Mouse (Mus musculus): ENCODE results near the gene 4930568D16Rik. TPM values are rescaled to one million over a fixed set of nuclear protein-coding genes. Genes with fewer than 3 reads are reported as not detected.

4930568D16Rik gene
- polyA plus RNA-seq, 1 experiment from 2014 or later = not detected

GRCm38 (mm10) chr2:35327583-35327982 lies 39.9 kb downstream of the 4930568D16Rik start:
- no peak overlapping the region for H3K27ac ChIP-seq (replicated peaks)
- H3K9me3 ChIP-seq = no peaks in the 10 kb centered on the region
- peaks cover 8% of the 10 kb centered on the region; the same call in 1 of the 2 replicates for H3K36me3 ChIP-seq
- no peak overlapping the region for H3K9ac ChIP-seq
- H3K27me3 ChIP-seq (replicated peaks) = no peaks in the 10 kb centered on the region
- peaks cover 41% of the 10 kb centered on the region for H3K4me1 ChIP-seq
- no peak overlapping the region for H3K4me3 ChIP-seq
- ATAC-seq (ENCODE audit: extremely low read depth, insufficient number of reproducible peaks, low FRiP score, low TSS enrichment) = no peak
- 51% methylated on average over 10 of the region's 10 CpGs for WGBS
- H3K4me2 ChIP-seq = no peak overlapping the region

GRCm38 (mm10) chr2:35326931-35327330 lies 40.6 kb downstream of the 4930568D16Rik start:
- no peak overlapping the region for H3K9ac ChIP-seq
- no peak overlapping the region for H3K4me2 ChIP-seq
- ATAC-seq (ENCODE audit: extremely low read depth, insufficient number of reproducible peaks, low FRiP score, low TSS enrichment) = no peak
- H3K27ac ChIP-seq (replicated peaks) = no peak overlapping the region
- peaks cover 47% of the 10 kb centered on the region for H3K4me1 ChIP-seq
- H3K36me3 ChIP-seq = peaks cover 9% of the 10 kb centered on the region; the same call in 1 of the 2 replicates
- H3K27me3 ChIP-seq (replicated peaks) = no peaks in the 10 kb centered on the region
- WGBS = 70% methylated on average over 1 of the region's 1 CpGs
- no peak overlapping the region for H3K4me3 ChIP-seq
- H3K9me3 ChIP-seq = no peaks in the 10 kb centered on the region

DNA sequence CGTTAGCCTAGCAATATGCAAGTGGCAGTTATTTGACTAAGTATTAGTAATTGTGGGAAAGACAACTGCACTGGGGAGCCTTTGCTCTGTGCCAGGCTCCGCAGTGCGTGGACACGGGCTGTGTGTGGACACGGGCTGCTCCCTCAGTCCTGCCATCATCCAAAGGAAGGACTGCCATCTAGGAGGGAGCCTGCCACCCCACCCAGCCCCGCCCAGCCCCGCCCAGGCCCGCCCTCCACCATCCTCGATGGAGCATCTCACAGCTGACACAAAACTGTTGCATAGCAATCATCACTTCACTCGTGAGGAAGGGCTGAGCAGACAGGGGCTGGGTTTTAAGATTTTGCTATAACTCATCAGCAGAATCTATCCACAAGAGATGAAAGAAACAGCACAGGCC lies 41.6 kb downstream of the 4930568D16Rik start:
- no peak for ATAC-seq (ENCODE audit: extremely low read depth, insufficient number of reproducible peaks, low FRiP score, low TSS enrichment)
- 61% methylated on average over 10 of the region's 10 CpGs for WGBS
- H3K9ac ChIP-seq = no peak overlapping the region
- no peaks in the 10 kb centered on the region for H3K27me3 ChIP-seq (replicated peaks)
- peaks cover 19% of the 10 kb centered on the region for H3K36me3 ChIP-seq
- no peak overlapping the region for H3K4me3 ChIP-seq
- H3K4me2 ChIP-seq = no peak overlapping the region
- H3K27ac ChIP-seq (replicated peaks) = no peak overlapping the region
- no peaks in the 10 kb centered on the region for H3K9me3 ChIP-seq
- peaks cover 50% of the 10 kb centered on the region for H3K4me1 ChIP-seq

GRCm38 (mm10) chr2:35322404-35323164 lies 44.9 kb downstream of the 4930568D16Rik start:
- peak overlapping the region; percentile 24 for H3K4me2 ChIP-seq
- H3K36me3 ChIP-seq = peaks cover 33% of the 10 kb centered on the region
- no peaks in the 10 kb centered on the region for H3K9me3 ChIP-seq
- peak; percentile 51; the same call in 1 of the 2 replicates for ATAC-seq (ENCODE audit: extremely low read depth, insufficient number of reproducible peaks, low FRiP score, low TSS enrichment)
- H3K27ac ChIP-seq (replicated peaks) = peak overlapping the region; percentile 46
- peak overlapping the region; percentile 41; the same call in 1 of the 2 replicates for H3K9ac ChIP-seq
- H3K4me3 ChIP-seq = no peak overlapping the region
- H3K4me1 ChIP-seq = peaks cover 62% of the 10 kb centered on the region
- H3K27me3 ChIP-seq (replicated peaks) = no peaks in the 10 kb centered on the region
- WGBS = 57% methylated on average over 10 of the region's 10 CpGs

DNA sequence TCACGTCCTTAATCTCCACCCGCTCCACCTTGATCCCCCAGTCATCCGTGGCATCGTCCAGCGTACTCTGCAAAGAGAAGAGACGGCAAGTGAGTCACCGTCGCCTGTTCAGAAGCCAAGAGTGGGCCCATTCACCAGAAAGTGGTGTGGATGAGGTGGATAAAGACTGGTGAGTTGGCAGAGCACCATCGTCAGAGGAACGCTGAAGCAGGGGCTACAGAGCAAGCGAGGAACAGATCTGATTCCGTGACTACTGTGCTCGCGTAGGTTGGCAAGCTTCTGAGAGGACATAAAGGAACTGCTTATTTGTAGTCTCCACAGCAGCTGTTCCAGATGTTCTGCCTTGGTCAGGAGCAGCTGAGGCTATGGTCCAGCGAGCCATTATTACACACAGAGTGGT lies 47.1 kb downstream of the 4930568D16Rik start:
- no peaks in the 10 kb centered on the region for H3K27me3 ChIP-seq (replicated peaks)
- WGBS = 88% methylated on average over 15 of the region's 15 CpGs
- H3K27ac ChIP-seq (replicated peaks) = no peak overlapping the region
- H3K4me2 ChIP-seq = no peak overlapping the region
- H3K36me3 ChIP-seq = peaks cover 40% of the 10 kb centered on the region
- no peak for ATAC-seq (ENCODE audit: extremely low read depth, insufficient number of reproducible peaks, low FRiP score, low TSS enrichment)
- peaks cover 61% of the 10 kb centered on the region for H3K4me1 ChIP-seq
- no peak overlapping the region for H3K9ac ChIP-seq
- H3K4me3 ChIP-seq = no peak overlapping the region
- H3K9me3 ChIP-seq = no peaks in the 10 kb centered on the region

DNA sequence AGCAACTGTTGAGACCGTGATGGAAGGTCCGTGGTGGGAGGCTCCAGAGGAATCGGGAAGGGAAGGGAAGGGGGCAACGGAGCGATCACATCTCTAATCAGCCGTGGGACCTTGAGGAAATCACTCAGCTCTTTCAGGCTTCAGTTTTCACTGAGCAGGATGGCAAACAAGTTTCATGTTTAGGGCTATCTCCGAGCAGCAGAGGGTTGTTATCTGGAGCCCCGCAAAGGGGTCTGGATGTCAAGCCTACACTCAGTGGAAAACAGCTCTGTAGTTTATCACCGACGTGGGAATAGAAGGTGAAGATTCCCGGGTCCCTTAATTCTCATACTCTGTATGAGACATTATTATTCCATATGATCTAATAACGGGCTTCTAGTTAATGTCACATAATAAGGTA lies 49.1 kb downstream of the 4930568D16Rik start:
- WGBS = 35% methylated on average over 12 of the region's 12 CpGs

DNA sequence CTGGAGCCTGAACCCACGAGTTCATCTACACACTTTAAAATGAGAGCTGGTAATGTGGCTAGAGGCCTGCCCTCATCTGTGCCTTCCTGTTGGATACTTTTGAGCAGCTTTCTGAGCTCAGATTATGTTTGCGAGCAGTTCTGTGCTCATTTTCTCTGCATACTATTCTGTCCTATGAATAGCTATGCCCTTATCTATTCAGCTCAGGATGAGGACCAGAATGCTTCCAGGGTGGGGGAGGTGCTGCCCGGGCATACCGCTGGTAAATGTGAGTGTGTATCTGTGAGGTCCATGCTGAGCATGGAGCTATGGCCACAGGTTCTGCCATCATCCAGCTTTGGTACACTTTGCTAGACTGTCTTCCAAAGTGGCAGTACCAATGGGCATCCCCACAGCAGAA lies 49.9 kb downstream of the 4930568D16Rik start:
- H3K4me3 ChIP-seq = no peak overlapping the region
- H3K36me3 ChIP-seq = peaks cover 43% of the 10 kb centered on the region
- no peak overlapping the region; the same call in 1 of the 2 replicates for H3K9ac ChIP-seq
- WGBS = 22% methylated on average over 4 of the region's 4 CpGs
- peaks cover 37% of the 10 kb centered on the region for H3K4me1 ChIP-seq
- peak overlapping the region; percentile 48; the same call in 1 of the 2 replicates for H3K27ac ChIP-seq (replicated peaks)
- no peaks in the 10 kb centered on the region for H3K9me3 ChIP-seq
- no peak for ATAC-seq (ENCODE audit: extremely low read depth, insufficient number of reproducible peaks, low FRiP score, low TSS enrichment)
- H3K27me3 ChIP-seq (replicated peaks) = no peaks in the 10 kb centered on the region
- peak overlapping the region; percentile 47 for H3K4me2 ChIP-seq

More for the DNA sequence above, 49.1 kb downstream of the 4930568D16Rik start:
- Histone ChIP-seq H3K9me3 (no peaks in the 10 kb centered on the region), H3K4me2 (0 out of 2 replicates have a peak overlapping the region, but pooled peaks have one; percentile 47), H3K27me3 (replicated peaks) (no peaks in the 10 kb centered on the region), H3K9ac (no peak overlapping the region), H3K27ac (replicated peaks) (peak overlapping the region; percentile 48; the same call in 1 of the 2 replicates), H3K4me3 (no peak overlapping the region), H3K36me3 (peaks cover 44% of the 10 kb centered on the region), H3K4me1 (peaks cover 45% of the 10 kb centered on the region)
- ATAC-seq (ENCODE audit: extremely low read depth, insufficient number of reproducible peaks, low FRiP score, low TSS enrichment) = no peak

GRCm38 (mm10) chr2:35314300-35314699 lies 53.2 kb downstream of the 4930568D16Rik start:
- H3K36me3 ChIP-seq = peaks cover 34% of the 10 kb centered on the region
- no peaks in the 10 kb centered on the region for H3K9me3 ChIP-seq
- no peak overlapping the region for H3K9ac ChIP-seq
- no peaks in the 10 kb centered on the region for H3K27me3 ChIP-seq (replicated peaks)
- no peak overlapping the region for H3K27ac ChIP-seq (replicated peaks)
- no peak overlapping the region for H3K4me2 ChIP-seq
- H3K4me1 ChIP-seq = peaks cover 26% of the 10 kb centered on the region
- 60% methylated on average over 3 of the region's 3 CpGs for WGBS
- ATAC-seq (ENCODE audit: extremely low read depth, insufficient number of reproducible peaks, low FRiP score, low TSS enrichment) = no peak
- H3K4me3 ChIP-seq = no peak overlapping the region

DNA sequence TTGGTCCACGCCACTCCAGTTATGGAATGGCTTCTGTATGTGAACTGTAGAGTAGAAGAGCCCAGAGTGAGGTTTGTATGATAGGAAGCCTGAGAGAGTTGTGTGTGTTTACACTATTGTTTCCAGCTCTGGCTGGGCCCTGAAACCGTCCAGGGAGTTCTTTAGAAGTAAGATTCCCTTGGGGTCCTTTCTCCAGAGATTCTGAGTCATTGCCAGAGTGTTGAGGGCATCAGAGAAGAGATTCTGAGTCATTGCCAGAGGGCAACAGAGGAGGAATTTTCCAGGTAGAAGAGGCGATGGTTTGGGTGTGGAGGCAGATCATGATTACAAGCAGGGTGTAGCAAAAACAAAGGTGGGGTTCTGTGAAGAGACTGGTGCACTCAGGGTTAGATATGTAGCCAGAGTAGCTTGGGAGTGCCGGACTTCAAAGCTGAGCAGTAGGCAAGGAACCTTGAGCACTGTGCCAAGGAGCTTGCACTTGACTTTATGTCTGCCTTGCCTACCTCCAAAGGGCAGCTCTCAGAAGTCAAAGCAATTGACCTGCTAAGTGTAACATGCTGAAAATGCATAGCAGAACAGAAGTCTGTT lies 57.5 kb downstream of the 4930568D16Rik start:
- no peak for ATAC-seq (ENCODE audit: extremely low read depth, insufficient number of reproducible peaks, low FRiP score, low TSS enrichment)
- Histone ChIP-seq H3K27ac (replicated peaks) (no peak overlapping the region), H3K27me3 (replicated peaks) (no peaks in the 10 kb centered on the region), H3K4me3 (no peak overlapping the region), H3K9me3 (no peaks in the 10 kb centered on the region), H3K4me2 (no peak overlapping the region), H3K36me3 (peaks cover 57% of the 10 kb centered on the region), H3K4me1 (no peaks in the 10 kb centered on the region), H3K9ac (no peak overlapping the region)
- WGBS = 79% methylated on average over 4 of the region's 4 CpGs

DNA sequence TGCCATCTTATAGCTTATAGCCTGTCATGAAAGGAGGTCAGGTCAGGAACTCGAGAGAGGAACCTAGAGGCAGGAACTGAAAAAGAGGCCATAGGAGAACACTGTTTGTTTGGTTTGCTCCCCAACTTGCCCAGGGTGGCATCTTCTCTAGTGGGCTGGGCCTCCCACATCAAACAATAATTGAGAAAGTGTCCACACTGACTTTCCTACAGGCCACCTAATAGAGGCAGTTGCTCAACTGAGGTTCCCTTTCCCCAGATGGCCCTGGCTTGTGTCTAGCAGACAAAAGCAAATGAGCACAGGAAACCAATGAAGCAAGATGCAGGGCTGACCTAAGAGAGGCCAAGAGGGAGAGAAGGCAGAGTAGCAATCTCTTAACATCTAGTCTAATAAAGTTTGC lies 59.4 kb downstream of the 4930568D16Rik start:
- Histone ChIP-seq H3K36me3 (peaks cover 73% of the 10 kb centered on the region), H3K4me1 (no peaks in the 10 kb centered on the region), H3K4me3 (no peak overlapping the region), H3K9ac (no peak overlapping the region), H3K4me2 (no peak overlapping the region), H3K27me3 (replicated peaks) (no peaks in the 10 kb centered on the region), H3K9me3 (no peaks in the 10 kb centered on the region), H3K27ac (replicated peaks) (no peak overlapping the region)
- WGBS = 50% methylated on average over 1 of the region's 1 CpGs
- ATAC-seq (ENCODE audit: extremely low read depth, insufficient number of reproducible peaks, low FRiP score, low TSS enrichment) = no peak
